Mouse (Mus musculus) heart, postnatal 0 days (tissue): ENCODE data around the gene Olfr721-ps1. TPM values are rescaled to one million over a fixed set of nuclear protein-coding genes. Genes with fewer than 3 reads are reported as not detected.

Experiments
- ATAC-seq: fragments of 200-750 bp; cut with Nextera tagmentation; 2 replicates; pipeline ENCODE4 v1.8.0; 2017; ENCODE audit warnings: low read depth, moderate number of reproducible peaks, moderate library complexity; ENCODE audit not compliant: insufficient read depth
- DNase-seq: peaks from one replicate; pipeline ENCODE4 v3.0.0-alpha.2; 2016; ENCODE audit warnings: low spot score
- H3K27ac ChIP-seq: fragments of 300-500 bp; sonication (generic); 2 replicates; pipeline ENCODE4 v1.5.1; 2014; ENCODE audit warnings: low read depth, mild to moderate bottlenecking
- H3K27me3 ChIP-seq: fragments of 300-500 bp; sonication (generic); 2 replicates; pipeline ENCODE4 v1.6.1; 2014; ENCODE audit warnings: low read length, mixed read lengths; ENCODE audit not compliant: control insufficient read depth, insufficient read depth
- H3K36me3 ChIP-seq: fragments of 300-500 bp; sonication (generic); replicated peaks from 2 replicates; pipeline ENCODE4 v1.6.1; 2014; ENCODE audit warnings: low read length, mixed read lengths; ENCODE audit not compliant: control insufficient read depth, insufficient read depth
- H3K4me1 ChIP-seq: fragments of 300-500 bp; sonication (generic); 2 replicates; pipeline ENCODE4 v1.6.1; 2014; ENCODE audit warnings: antibody characterized with exemption; ENCODE audit not compliant: control insufficient read depth, insufficient read depth
- H3K4me2 ChIP-seq: fragments of 300-500 bp; sonication (generic); 2 replicates; pipeline ENCODE4 v1.6.1; 2014; ENCODE audit warnings: low read depth, mild to moderate bottlenecking, low read length, moderate library complexity
- H3K4me3 ChIP-seq: fragments of 300-500 bp; sonication (generic); 2 replicates; pipeline ENCODE4 v1.5.1; 2014; ENCODE audit warnings: low read depth, low read length
- H3K9ac ChIP-seq: fragments of 300-500 bp; sonication (generic); replicated peaks from 2 replicates; pipeline ENCODE4 v1.6.1; 2014; ENCODE audit warnings: low read depth, low read length, mixed read lengths
- H3K9me3 ChIP-seq: fragments of 300-500 bp; sonication (generic); replicated peaks from 2 replicates; pipeline ENCODE4 v1.6.1; 2016; ENCODE audit warnings: low read length; ENCODE audit not compliant: control insufficient read depth
- CTCF ChIP-seq: IDR thresholded peaks from 2 replicates; pipeline ENCODE4 v1.5.1; 2016; ENCODE audit warnings: antibody characterized with exemption, control low read depth, low read depth
- EP300 ChIP-seq: IDR thresholded peaks from 2 replicates; pipeline ENCODE4 v1.6.1; 2016; ENCODE audit warnings: antibody characterized with exemption, low read depth
- WGBS: fragments of 180-500 bp; shearing (Covaris S2); extraction: QIAGEN DNeasy Blood & Tissue Kit; methylation state at CpG from one replicate; pipeline ENCODE4 v1.1.7; 2014; 5-methylcytosine and 5-hydroxymethylcytosine counted together
- polyA plus RNA-seq: library from polyadenylated mRNA; unstranded; fragments of >200 nt; fragmentation: Nextera tagmentation; extraction: Ambion mirVana; gene quantifications from 2 replicates; pipeline ENCODE4 v1.2.1, GENCODE M21; 2015
- total RNA-seq: library from RNA; depleted of rRNA; stranded (reverse); fragments of >200 nt; gene quantifications from 2 replicates; pipeline ENCODE4 v1.2.3, GENCODE M21; 2014; ENCODE audit warnings: low replicate concordance; rRNA removed

Olfr721-ps1 gene
- not detected in 2 replicates for total RNA-seq
- not detected in 2 replicates for polyA plus RNA-seq

GRCm38 (mm10) chr14:14400998-14401397, at the start of gene Olfr721-ps1:
Gene Olfr721-ps1 (plus strand): TSS chr14:14401298.
- no peak within 1 kb of the TSS for H3K4me3 ChIP-seq
- 62% methylated on average over 2 of the region's 2 CpGs for WGBS
- H3K9me3 ChIP-seq, result no peaks in the 10 kb centered on the region
- no peaks in the 10 kb centered on the region for H3K27me3 ChIP-seq
- no peaks in the 10 kb centered on the region for H3K4me1 ChIP-seq
- no peak for ATAC-seq
- H3K27ac ChIP-seq, result no peak within 1 kb of the TSS
- no peak within 1 kb of the TSS for H3K9ac ChIP-seq
- TF ChIP-seq EP300 (no peak), CTCF (no peak)
- no peak within 1 kb of the TSS for H3K4me2 ChIP-seq
- H3K36me3 ChIP-seq, result no peaks in the 10 kb centered on the region
- no peak for DNase-seq

GRCm38 (mm10) chr14:14351721-14352590, 49.1 kb upstream of the Olfr721-ps1 start:
- H3K9ac ChIP-seq, result no peak overlapping the region
- TF ChIP-seq EP300 (no peak), CTCF (no peak)
- no peak for ATAC-seq
- 97% methylated on average over 9 of the region's 9 CpGs for WGBS
- no peak for DNase-seq
- no peak overlapping the region for H3K4me3 ChIP-seq
- H3K4me2 ChIP-seq, result no peak overlapping the region
- no peaks in the 10 kb centered on the region for H3K27me3 ChIP-seq
- H3K36me3 ChIP-seq, result 0 out of 2 replicates have a peak, but pooled peaks cover 4% of the 10 kb centered on the region
- H3K9me3 ChIP-seq, result peaks cover 66% of the 10 kb centered on the region
- no peak overlapping the region for H3K27ac ChIP-seq
- no peaks in the 10 kb centered on the region for H3K4me1 ChIP-seq

GRCm38 (mm10) chr14:14352606-14353005, 48.5 kb upstream of the Olfr721-ps1 start:
- H3K27ac ChIP-seq, result no peak overlapping the region
- peaks cover 61% of the 10 kb centered on the region for H3K9me3 ChIP-seq
- no peak for DNase-seq
- H3K27me3 ChIP-seq, result no peaks in the 10 kb centered on the region
- 86% methylated on average over 6 of the region's 6 CpGs for WGBS
- H3K36me3 ChIP-seq, result 0 out of 2 replicates have a peak, but pooled peaks cover 4% of the 10 kb centered on the region
- TF ChIP-seq CTCF (no peak), EP300 (no peak)
- H3K4me3 ChIP-seq, result no peak overlapping the region
- H3K4me1 ChIP-seq, result no peaks in the 10 kb centered on the region
- H3K4me2 ChIP-seq, result no peak overlapping the region
- no peak for ATAC-seq
- H3K9ac ChIP-seq, result no peak overlapping the region

GRCm38 (mm10) chr14:14353081-14353732, 47.9 kb upstream of the Olfr721-ps1 start:
- ATAC-seq, result no peak
- peaks cover 55% of the 10 kb centered on the region for H3K9me3 ChIP-seq
- no peak overlapping the region for H3K27ac ChIP-seq
- WGBS, result 96% methylated on average over 7 of the region's 7 CpGs
- H3K27me3 ChIP-seq, result no peaks in the 10 kb centered on the region
- no peak overlapping the region for H3K4me3 ChIP-seq
- no peaks in the 10 kb centered on the region for H3K4me1 ChIP-seq
- DNase-seq, result no peak
- H3K36me3 ChIP-seq, result 0 out of 2 replicates have a peak, but pooled peaks cover 4% of the 10 kb centered on the region
- H3K4me2 ChIP-seq, result no peak overlapping the region
- no peak overlapping the region for H3K9ac ChIP-seq
- TF ChIP-seq CTCF, result no peak
- no peak for TF ChIP-seq EP300

- DNase-seq, result no peak
- Histone ChIP-seq H3K27ac (no peak overlapping the region), H3K36me3 (0 out of 2 replicates have a peak, but pooled peaks cover 2% of the 10 kb centered on the region), H3K27me3 (no peaks in the 10 kb centered on the region), H3K4me3 (no peak overlapping the region), H3K9me3 (peaks cover 48% of the 10 kb centered on the region), H3K4me2 (no peak overlapping the region), H3K9ac (no peak overlapping the region), H3K4me1 (no peaks in the 10 kb centered on the region)
- ATAC-seq, result no peak
- WGBS, result 89% methylated on average over 8 of the region's 8 CpGs
- TF ChIP-seq CTCF (no peak), EP300 (no peak)
Observed at GRCm38 (mm10) chr14:14353740-14354510, 47.2 kb upstream of the Olfr721-ps1 start.
